Mouse (Mus musculus) myocyte (in vitro differentiated cells): ENCODE data around the gene Eddm3b. TPM values are rescaled to one million over a fixed set of nuclear protein-coding genes. Genes with fewer than 3 reads are reported as not detected.

Experiments used
- H3K27me3 ChIP-seq: one replicate; pipeline ENCODE4 v1.6.1; 2011; ENCODE audit not compliant: control insufficient read depth, insufficient read depth, insufficient read length
- H3K36me3 ChIP-seq: one replicate; pipeline ENCODE4 v1.6.1; 2011; ENCODE audit not compliant: control insufficient read depth, insufficient read depth
- H3K4me2 ChIP-seq: one replicate; pipeline ENCODE4 v1.6.1; 2011; ENCODE audit warnings: low read depth, control low read depth
- H3K4me3 ChIP-seq: one replicate; pipeline ENCODE4 v1.5.1; 2011; ENCODE audit warnings: mild to moderate bottlenecking, control low read depth, moderate library complexity
- H3K79me2 ChIP-seq: one replicate; pipeline ENCODE4 v1.6.1; 2011; ENCODE audit not compliant: control insufficient read depth, insufficient read depth
- H3ac ChIP-seq: one replicate; pipeline ENCODE4 v1.6.1; 2011; ENCODE audit not compliant: control insufficient read depth, insufficient read length
- CEBPB ChIP-seq: IDR thresholded peaks from 2 replicates; pipeline ENCODE4 v1.6.1; 2011; ENCODE audit warnings: mild to moderate bottlenecking, moderate library complexity; ENCODE audit not compliant: poor library complexity, insufficient read depth, severe bottlenecking
- E2F4 ChIP-seq: IDR thresholded peaks from one replicate; pipeline ENCODE4 v1.6.1; 2011; ENCODE audit warnings: mild to moderate bottlenecking, control low read depth, moderate library complexity; ENCODE audit not compliant: insufficient read depth
- MAX ChIP-seq: IDR thresholded peaks from one replicate; pipeline ENCODE4 v1.6.1; 2011; ENCODE audit warnings: low read depth, mild to moderate bottlenecking, control low read depth
- MYOD1 ChIP-seq, 3 experiments: IDR thresholded peaks; one replicate each; pipeline ENCODE4 v1.6.1; 2011; ENCODE audit warnings: control low read depth in 2 of 3, low read depth in 2 of 3, mild to moderate bottlenecking in 2 of 3, moderate library complexity in 1 of 3; ENCODE audit not compliant: insufficient read length in 2 of 3, control insufficient read depth in 1 of 3
- MYOG ChIP-seq, 3 experiments: IDR thresholded peaks; one replicate each; pipeline ENCODE4 v1.6.1; 2011; ENCODE audit warnings: control low read depth in 2 of 3, low read depth in 2 of 3, mild to moderate bottlenecking in 2 of 3; ENCODE audit not compliant: insufficient read length in 2 of 3, control insufficient read depth in 1 of 3, insufficient read depth in 1 of 3
- POLR2A ChIP-seq: IDR thresholded peaks from one replicate; pipeline ENCODE4 v1.6.1; 2011; ENCODE audit warnings: low read depth, mild to moderate bottlenecking, control low read depth, moderate library complexity; ENCODE audit not compliant: insufficient read length
- POLR2AphosphoS2 ChIP-seq: IDR thresholded peaks from one replicate; pipeline ENCODE4 v1.6.1; 2011; ENCODE audit warnings: low read depth, control low read depth; ENCODE audit not compliant: insufficient read length
- REST ChIP-seq: IDR thresholded peaks from one replicate; pipeline ENCODE4 v1.6.1; 2011; ENCODE audit warnings: mild to moderate bottlenecking, control low read depth, moderate library complexity; ENCODE audit not compliant: insufficient read depth, insufficient read length
- SRF ChIP-seq: IDR thresholded peaks from one replicate; pipeline ENCODE4 v1.6.1; 2011; ENCODE audit warnings: low read depth; ENCODE audit not compliant: control insufficient read depth, insufficient read length
- TCF12 ChIP-seq: IDR thresholded peaks from one replicate; pipeline ENCODE4 v1.6.1; 2011; ENCODE audit warnings: mild to moderate bottlenecking, control low read depth; ENCODE audit not compliant: poor library complexity, insufficient read depth, severe bottlenecking
- TCF3 ChIP-seq: IDR thresholded peaks from one replicate; pipeline ENCODE4 v1.6.1; 2011; ENCODE audit warnings: low read depth, control low read depth; ENCODE audit not compliant: insufficient read length
- USF1 ChIP-seq: IDR thresholded peaks from one replicate; pipeline ENCODE4 v1.6.1; 2011; ENCODE audit warnings: low read depth, mild to moderate bottlenecking, control low read depth, moderate library complexity
- polyA plus RNA-seq: library from polyadenylated mRNA; unstranded; fragments of >200 nt; fragmentation: generic; extraction: Trizol; gene quantifications from one replicate; pipeline ENCODE4 v1.2.1, GENCODE M21; 2012; ENCODE audit warnings: missing spikeins

The Eddm3b gene
- polyA plus RNA-seq, 1 experiment = 0.05 TPM

DNA sequence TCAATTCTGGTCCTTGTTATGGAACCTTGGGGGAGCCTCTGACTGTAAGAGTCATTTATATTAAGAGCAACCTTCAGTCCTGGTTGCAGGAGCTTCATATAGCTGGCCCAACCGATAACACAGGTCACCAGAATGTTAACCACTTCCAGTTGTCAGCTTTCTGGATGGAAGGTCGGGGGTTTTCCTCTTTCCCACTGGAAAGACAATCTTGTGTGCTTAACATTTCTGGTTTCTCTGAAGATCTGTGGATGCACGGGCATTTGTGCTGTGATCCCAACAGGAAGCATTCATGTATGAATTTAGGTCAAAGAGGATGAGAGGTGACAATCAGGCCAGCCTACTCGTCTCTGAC, 15.4 kb downstream of the Eddm3b start:
- Histone ChIP-seq H3K27me3 (peaks cover 6% of the 10 kb centered on the region), H3K79me2 (no peaks in the 10 kb centered on the region), H3K4me2 (no peak overlapping the region), H3ac (no peak overlapping the region), H3K4me3 (no peak overlapping the region), H3K36me3 (no peaks in the 10 kb centered on the region)
- TF ChIP-seq SRF (no peak), USF1 (no peak), TCF12 (no peak), REST (no peak), E2F4 (no peak), CEBPB (no peak), POLR2A (no peak), TCF3 (no peak), MAX (no peak), MYOD1 (IDR thresholded peaks at IDR 0.05; ENCODE audit: control insufficient read depth in 1 of 3, insufficient read length in 2 of 3, low read depth in 2 of 3) (no peak), MYOG (IDR thresholded peaks at IDR 0.05; ENCODE audit: control insufficient read depth in 1 of 3, insufficient read depth in 1 of 3, insufficient read length in 2 of 3, low read depth in 2 of 3) (no peak), POLR2AphosphoS2 (no peak)

DNA sequence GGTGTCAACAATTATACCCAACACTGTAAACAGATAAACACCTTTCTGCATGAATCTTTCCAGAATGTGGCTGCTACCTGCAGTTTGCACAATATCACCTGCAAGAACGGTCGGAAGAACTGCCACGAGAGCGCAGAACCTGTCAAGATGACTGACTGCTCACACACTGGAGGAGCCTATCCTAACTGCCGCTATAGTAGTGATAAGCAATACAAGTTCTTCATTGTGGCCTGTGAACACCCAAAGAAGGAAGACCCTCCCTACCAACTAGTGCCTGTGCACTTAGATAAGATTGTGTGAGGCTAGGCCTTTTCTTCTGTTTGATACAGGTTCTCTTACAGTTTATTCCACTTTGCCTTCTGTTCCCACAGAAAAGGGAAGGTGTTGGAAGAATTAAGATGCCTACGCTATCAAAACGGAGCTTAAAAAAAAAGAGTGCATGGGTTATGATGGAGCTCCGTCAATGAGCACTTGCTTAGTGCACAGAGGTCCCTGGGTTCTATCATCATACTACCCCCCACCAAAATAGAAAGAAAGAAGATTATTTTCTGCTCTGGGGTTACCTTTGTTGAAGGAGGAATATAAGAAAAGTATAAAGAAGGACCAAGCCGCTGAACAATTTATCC, 16.2 kb downstream of the Eddm3b start:
- H3K4me3 ChIP-seq = no peak overlapping the region
- no peak overlapping the region for H3ac ChIP-seq
- no peaks in the 10 kb centered on the region for H3K79me2 ChIP-seq
- H3K4me2 ChIP-seq = no peak overlapping the region
- H3K27me3 ChIP-seq = peaks cover 6% of the 10 kb centered on the region
- TF ChIP-seq MYOG (IDR thresholded peaks at IDR 0.05; ENCODE audit: control insufficient read depth in 1 of 3, insufficient read depth in 1 of 3, insufficient read length in 2 of 3, low read depth in 2 of 3) (no peak), USF1 (no peak), MAX (no peak), POLR2A (no peak), MYOD1 (IDR thresholded peaks at IDR 0.05; ENCODE audit: control insufficient read depth in 1 of 3, insufficient read length in 2 of 3, low read depth in 2 of 3) (no peak)
- H3K36me3 ChIP-seq = no peaks in the 10 kb centered on the region

DNA sequence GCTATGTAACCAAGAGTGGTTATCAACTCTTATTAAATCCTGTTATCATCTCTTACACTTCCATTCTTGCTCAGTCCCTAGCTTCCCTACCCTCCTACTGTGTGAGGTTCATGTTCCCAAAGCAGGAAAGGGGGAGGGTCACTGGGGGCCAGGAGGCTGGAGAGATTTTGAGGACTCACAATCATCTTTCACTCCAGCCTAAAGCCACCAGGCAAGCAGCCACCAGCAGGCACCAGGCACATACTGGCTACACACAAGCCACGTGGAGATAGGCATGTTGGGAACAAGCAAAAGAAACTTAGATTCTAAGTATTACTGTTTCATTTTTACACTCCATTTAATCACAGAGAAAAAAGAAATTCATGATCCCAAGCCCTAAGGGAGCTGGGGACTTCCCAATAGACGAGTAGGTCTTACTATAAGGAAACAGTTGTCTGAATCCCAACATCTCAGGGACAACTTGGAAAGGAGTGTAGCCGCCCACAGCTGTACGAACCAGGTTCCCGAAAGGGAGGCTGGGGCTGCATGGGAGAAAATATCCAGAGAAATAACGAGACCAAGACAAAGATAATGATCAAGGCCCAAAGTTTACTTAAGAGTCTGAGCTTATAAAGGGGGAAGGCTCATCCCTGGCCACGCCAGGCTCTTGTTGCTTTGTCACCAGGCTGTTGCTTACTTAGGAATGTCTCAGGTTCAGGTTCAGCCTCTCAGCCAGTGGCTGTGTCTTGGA, 17.0 kb downstream of the Eddm3b start:
- Histone ChIP-seq H3K79me2 (no peaks in the 10 kb centered on the region), H3ac (no peak overlapping the region), H3K4me2 (no peak overlapping the region), H3K4me3 (no peak overlapping the region), H3K27me3 (peaks cover 6% of the 10 kb centered on the region), H3K36me3 (no peaks in the 10 kb centered on the region)
- TF ChIP-seq POLR2A (no peak), POLR2AphosphoS2 (no peak), TCF12 (no peak), MYOG (IDR thresholded peaks at IDR 0.05; ENCODE audit: control insufficient read depth in 1 of 3, insufficient read depth in 1 of 3, insufficient read length in 2 of 3, low read depth in 2 of 3) (no peak), MYOD1 (IDR thresholded peaks at IDR 0.05; ENCODE audit: control insufficient read depth in 1 of 3, insufficient read length in 2 of 3, low read depth in 2 of 3) (no peak), E2F4 (no peak), TCF3 (no peak), CEBPB (no peak), REST (no peak), SRF (no peak), USF1 (no peak), MAX (no peak)

DNA sequence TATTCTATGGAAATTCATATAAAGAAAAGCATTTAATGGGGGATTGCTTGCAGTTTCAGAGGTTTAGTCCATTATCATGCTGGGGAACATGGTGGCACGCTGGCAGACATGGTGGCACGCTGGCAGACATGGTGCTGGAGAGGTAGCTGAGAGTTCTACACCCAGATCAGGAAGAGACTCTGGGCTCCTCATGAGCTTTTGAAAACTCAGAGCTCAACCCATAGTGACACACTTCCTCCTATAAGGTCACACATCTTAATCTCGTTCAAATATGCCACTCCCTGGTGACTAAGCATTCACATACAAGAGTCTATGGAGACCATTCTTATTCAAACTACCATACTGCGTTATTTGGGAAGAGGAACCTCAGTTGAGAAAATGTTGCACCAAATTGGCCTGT, 18.1 kb downstream of the Eddm3b start:
- Histone ChIP-seq H3K27me3 (peaks cover 6% of the 10 kb centered on the region), H3K4me3 (no peak overlapping the region), H3K79me2 (no peaks in the 10 kb centered on the region), H3ac (no peak overlapping the region), H3K4me2 (no peak overlapping the region), H3K36me3 (no peaks in the 10 kb centered on the region)
- TF ChIP-seq POLR2A (no peak), SRF (no peak), CEBPB (no peak), MYOG (IDR thresholded peaks at IDR 0.05; ENCODE audit: control insufficient read depth in 1 of 3, insufficient read depth in 1 of 3, insufficient read length in 2 of 3, low read depth in 2 of 3) (no peak), REST (no peak), E2F4 (no peak), USF1 (no peak), TCF3 (no peak), POLR2AphosphoS2 (no peak), TCF12 (no peak), MAX (no peak)
